In the genomic region with DNA sequence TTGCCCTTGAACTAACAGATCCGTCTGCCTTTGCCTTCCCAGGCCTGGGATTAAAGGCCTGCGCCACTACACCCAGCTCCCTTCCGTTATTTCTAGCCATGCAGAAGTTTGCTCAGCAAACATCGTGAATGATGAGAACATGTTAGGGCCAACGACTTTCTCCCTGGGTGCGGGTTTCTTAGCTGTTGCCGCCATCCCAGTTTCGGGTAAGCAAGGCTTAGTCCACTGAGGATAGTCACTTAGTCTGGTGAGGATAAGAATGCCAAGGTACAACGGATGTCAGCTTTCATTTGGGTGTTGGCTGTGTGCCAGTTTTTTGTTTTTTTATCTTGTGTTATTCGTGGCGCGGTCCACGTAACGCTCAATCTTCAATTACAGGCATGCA, we compare ENCODE assay signal across 8 mouse cellular contexts. TPM values are rescaled to one million over a fixed set of nuclear protein-coding genes. Genes with fewer than 3 reads are reported as not detected.
DNase-seq lines count a peak whose midpoint lies in the region; ATAC-seq lines count a peak whose summit lies in the region.

No protein-coding gene starts in this region.

- DNase-seq in MN1 (ENCODE audit: low spot score): peak; percentile 78
- DNase-seq in c-Kit-positive CD71-positive TER-119-positive erythroid progenitor cells, embryonic 14.5 days (ENCODE audit: low spot score): peak; percentile 83
- peak; percentile 32 for DNase-seq in forebrain, embryonic 14.5 days (ENCODE audit: low spot score)
- DNase-seq in hindbrain, embryonic 11.5 days (ENCODE audit: low spot score): peak; percentile 43
- DNase-seq in layer of hippocampus, postnatal 10 days (ENCODE audit: low spot score in 2 of 2): peak; percentile 46 to 47
- DNase-seq in lung, postnatal 36 days: peak; percentile 55
- DNase-seq in right cerebral cortex, postnatal 25 days: peak; percentile 24

- peaks cover 9% of the 10 kb centered on the region; the same call in 1 of the 2 replicates for H3K4me1 ChIP-seq in forebrain, embryonic 14.5 days (ENCODE audit: control insufficient read depth, insufficient read depth, low read length)
- H3K4me1 ChIP-seq in hindbrain, embryonic 11.5 days (replicated peaks; ENCODE audit: control insufficient read depth, insufficient read depth, low read length): no peaks in the 10 kb centered on the region; the same call in 1 of the 2 replicates

- H3K9ac ChIP-seq in forebrain, embryonic 14.5 days (ENCODE audit: low read length): peak overlapping the region; percentile 68
- 0 out of 2 replicates have a peak overlapping the region, but pooled peaks have one; percentile 17 for H3K9ac ChIP-seq in hindbrain, embryonic 11.5 days (ENCODE audit: low read depth, low read length)

- no peaks in the 10 kb centered on the region for H3K9me3 ChIP-seq in forebrain, embryonic 14.5 days (replicated peaks; ENCODE audit: control insufficient read depth, low read length)
- no peaks in the 10 kb centered on the region for H3K9me3 ChIP-seq in hindbrain, embryonic 11.5 days (ENCODE audit: control insufficient read depth, low read length)

- peak overlapping the region; percentile 76 for H3K4me3 ChIP-seq in forebrain, embryonic 14.5 days (ENCODE audit: low read depth, low read length)
- peak overlapping the region; percentile 80 for H3K4me3 ChIP-seq in hindbrain, embryonic 11.5 days (ENCODE audit: low read depth, low read length)

- 47% methylated on average over 14 of the region's 14 CpGs for WGBS in forebrain, embryonic 14.5 days
- WGBS in hindbrain, embryonic 11.5 days: 52% methylated on average over 14 of the region's 14 CpGs

- no peaks in the 10 kb centered on the region for H3K27me3 ChIP-seq in forebrain, embryonic 14.5 days (replicated peaks; ENCODE audit: control insufficient read depth, insufficient read depth, low read length)
- H3K27me3 ChIP-seq in hindbrain, embryonic 11.5 days (ENCODE audit: control insufficient read depth, insufficient read depth, low read length): no peaks in the 10 kb centered on the region

- peaks cover 13% of the 10 kb centered on the region; the same call in 1 of the 2 replicates for H3K36me3 ChIP-seq in forebrain, embryonic 14.5 days (ENCODE audit: control insufficient read depth, insufficient read depth, low read length)
- no peaks in the 10 kb centered on the region for H3K36me3 ChIP-seq in hindbrain, embryonic 11.5 days (ENCODE audit: control insufficient read depth, insufficient read depth, low read length)

- H3K4me2 ChIP-seq in forebrain, embryonic 14.5 days (ENCODE audit: low read length): peak overlapping the region; percentile 89
- H3K4me2 ChIP-seq in hindbrain, embryonic 11.5 days (replicated peaks; ENCODE audit: low read depth, low read length): peak overlapping the region; percentile 30

- peak; percentile 54 for ATAC-seq in forebrain, embryonic 14.5 days
- peak; percentile 51 for ATAC-seq in hindbrain, embryonic 11.5 days (ENCODE audit: low FRiP score)
- no peak for ATAC-seq in granulocyte monocyte progenitor cell, adult 5-6 weeks (replicated peaks; ENCODE audit: poor library complexity, severe bottlenecking)

- no peak overlapping the region for H3K27ac ChIP-seq in forebrain, embryonic 14.5 days (ENCODE audit: low read depth, low read length)
- H3K27ac ChIP-seq in hindbrain, embryonic 11.5 days (ENCODE audit: low read depth, low read length): 0 out of 2 replicates have a peak overlapping the region, but pooled peaks have one; percentile 24

RNA-seq across cellular contexts. Expression of gene Cir1, which starts 0.6 kb away (rescaled TPM):
- polyA plus RNA-seq in forebrain, embryonic 14.5 days (2014; fragmentation: Nextera tagmentation; extraction: Ambion mirVana): 23.4 and 25.9 TPM in 2 replicates
- polyA plus RNA-seq in hindbrain, embryonic 11.5 days (2014; fragmentation: Nextera tagmentation; extraction: Ambion mirVana): 23.0 and 23.8 TPM in 2 replicates
- total RNA-seq in layer of hippocampus, postnatal 10 days (2021): 10 to 100 TPM; 22.8 to 26.7 TPM
- total RNA-seq in granulocyte monocyte progenitor cell, adult 5-6 weeks (2014; fragmentation: Nextera tagmentation): 9.9 and 11.6 TPM in 2 replicates
- 14.0 and 14.1 TPM in 2 replicates for total RNA-seq in granulocyte monocyte progenitor cell, adult 5-6 weeks (2017)

RNA-seq across cellular contexts. Expression of gene Scrn3, which starts 0.7 kb away (rescaled TPM):
- 6.2 and 7.2 TPM in 2 replicates for polyA plus RNA-seq in forebrain, embryonic 14.5 days (2014; fragmentation: Nextera tagmentation; extraction: Ambion mirVana)
- 10.7 and 12.7 TPM in 2 replicates for polyA plus RNA-seq in hindbrain, embryonic 11.5 days (2014; fragmentation: Nextera tagmentation; extraction: Ambion mirVana)
- 10 to 100 TPM; 12.1 to 12.6 TPM for total RNA-seq in layer of hippocampus, postnatal 10 days (2021)
- total RNA-seq in granulocyte monocyte progenitor cell, adult 5-6 weeks (2014; fragmentation: Nextera tagmentation): 5.5 and 9.2 TPM in 2 replicates
- 9.0 and 9.6 TPM in 2 replicates for total RNA-seq in granulocyte monocyte progenitor cell, adult 5-6 weeks (2017)

RNA-seq across cellular contexts. Expression of gene Sp9, which starts 41.4 kb away (rescaled TPM):
- 10.9 and 12.2 TPM in 2 replicates for polyA plus RNA-seq in forebrain, embryonic 14.5 days (2014; fragmentation: Nextera tagmentation; extraction: Ambion mirVana)
- 3.0 and 3.7 TPM in 2 replicates for polyA plus RNA-seq in hindbrain, embryonic 11.5 days (2014; fragmentation: Nextera tagmentation; extraction: Ambion mirVana)
- total RNA-seq in layer of hippocampus, postnatal 10 days (2021): 1 to 10 TPM; 4.7 to 5.1 TPM
- not detected in 2 replicates for total RNA-seq in granulocyte monocyte progenitor cell, adult 5-6 weeks (2014; fragmentation: Nextera tagmentation)
- total RNA-seq in granulocyte monocyte progenitor cell, adult 5-6 weeks (2017): not detected in 2 replicates

Comparison
In these comparisons a context has a peak if more than half of its experiments do, and no peak if none do; other contexts are left out.
1. DNase-seq: peak in every context shown above with its lines; median percentile 83 in c-Kit-positive CD71-positive TER-119-positive erythroid progenitor cells, embryonic 14.5 days; 78 in MN1; 55 in lung, postnatal 36 days; 46 in layer of hippocampus, postnatal 10 days; 43 in hindbrain, embryonic 11.5 days; 32 in forebrain, embryonic 14.5 days; 24 in right cerebral cortex, postnatal 25 days.
2. RNA of gene Sp9, which starts 41.4 kb away (total RNA-seq): 4.7 to 5.1 TPM in layer of hippocampus, postnatal 10 days; not detected in granulocyte monocyte progenitor cell, adult 5-6 weeks; every median in the first group is over 4 times any median in the second.